Mouse (Mus musculus) thymus, postnatal 14 days (tissue): ENCODE results near the gene Gkap1.

Experiments used
- DNase-seq: peaks from one replicate; pipeline ENCODE4 v3.0.0; 2021

Gene Gkap1

DNA sequence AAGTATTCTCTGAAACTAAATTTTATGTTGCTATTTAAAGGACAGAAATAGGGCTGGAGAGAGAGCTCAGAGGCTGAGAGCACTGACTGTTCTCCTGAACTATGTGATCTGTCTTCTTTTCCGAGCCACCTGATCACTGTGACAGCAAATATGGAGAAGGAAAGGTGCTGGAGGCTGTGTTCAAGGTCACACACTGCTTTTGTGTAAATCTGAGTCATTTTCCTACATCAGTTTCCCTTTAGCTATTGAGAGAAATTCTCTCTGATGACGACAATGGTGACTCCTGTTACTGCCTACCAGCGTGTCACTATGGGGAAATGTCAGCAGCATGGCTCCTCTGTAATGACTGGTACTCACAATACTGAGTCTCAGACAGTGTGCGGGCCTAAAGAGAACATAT, 13.8 kb downstream of the Gkap1 start:
- DNase-seq = no peak

DNA sequence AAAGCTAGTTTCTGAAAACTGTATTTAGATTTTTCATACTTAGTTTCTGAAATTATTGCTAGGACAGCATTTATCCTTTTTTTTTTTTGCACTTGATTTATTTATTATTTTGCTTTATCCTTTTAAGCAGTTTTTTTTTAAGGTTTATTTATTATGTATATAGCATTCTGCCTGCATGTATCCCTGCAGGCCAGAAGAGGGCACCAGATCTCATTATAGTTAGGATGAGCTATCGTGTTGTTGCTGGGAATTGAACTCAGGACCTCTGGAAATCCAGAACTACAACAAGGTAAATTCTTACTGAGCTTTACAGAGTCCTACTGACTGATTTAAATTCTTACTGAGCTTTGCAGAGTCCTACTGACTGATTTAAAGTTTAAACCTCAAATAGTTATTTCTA, 22.2 kb downstream of the Gkap1 start:
- DNase-seq = no peak

DNA sequence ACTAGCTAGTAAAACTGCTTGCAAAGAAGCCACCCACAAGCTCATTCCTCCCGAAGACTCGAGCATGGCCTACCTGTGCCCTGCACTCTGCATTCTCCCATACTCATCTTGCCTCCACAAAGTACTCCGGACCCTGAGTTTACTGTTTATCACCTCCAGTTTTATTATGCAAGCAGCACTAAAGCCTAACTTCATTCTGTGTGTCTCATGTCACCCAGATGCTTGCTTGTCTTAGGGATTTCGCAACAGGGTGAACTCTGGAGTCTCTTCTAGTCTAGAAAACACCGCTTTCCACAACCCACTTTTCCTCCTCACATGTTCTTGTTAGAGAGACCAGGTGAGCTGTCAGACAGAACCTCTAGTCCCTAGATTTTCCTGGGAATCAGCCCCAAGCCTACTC, 26.5 kb downstream of the Gkap1 start:
- no peak for DNase-seq

DNA sequence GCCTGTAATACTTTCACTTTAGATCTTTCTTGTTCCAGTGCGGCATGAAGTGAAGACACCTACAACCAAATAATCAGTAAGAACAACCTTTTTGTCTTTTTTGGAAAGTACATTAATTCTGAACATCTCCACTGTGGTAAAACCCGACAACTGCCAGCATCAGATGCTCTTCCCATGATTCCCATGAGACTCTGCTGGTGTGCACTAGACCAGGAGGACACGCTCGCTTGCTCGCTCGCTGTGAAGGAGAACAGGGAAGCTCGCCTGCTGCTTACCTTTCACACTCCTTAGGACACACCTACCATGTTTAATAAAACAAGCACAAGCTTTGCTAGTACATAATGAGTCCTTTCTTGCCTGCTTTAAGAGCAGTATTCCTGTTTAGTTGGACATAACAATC, 39.0 kb downstream of the Gkap1 start:
- DNase-seq = no peak

DNA sequence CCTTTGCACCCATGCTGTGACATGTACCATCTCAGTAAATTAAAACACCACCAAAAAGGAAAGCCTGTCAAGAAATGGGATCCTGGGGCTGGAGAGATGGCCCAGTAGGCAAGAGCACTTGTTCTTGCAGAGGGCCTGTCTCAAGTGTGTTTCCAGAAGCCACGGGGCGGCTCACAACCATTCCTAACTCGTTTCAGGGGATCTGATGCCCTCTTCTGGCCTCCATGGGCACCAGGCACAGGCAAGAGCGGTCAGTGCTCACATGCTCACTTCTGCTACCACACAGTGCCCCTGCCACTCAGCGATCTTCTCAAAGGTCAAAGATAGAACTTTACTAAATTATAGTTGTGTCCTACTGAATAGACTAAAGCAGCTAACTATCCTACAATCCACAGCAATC, 42.9 kb downstream of the Gkap1 start:
- peak; percentile 55 for DNase-seq

DNA sequence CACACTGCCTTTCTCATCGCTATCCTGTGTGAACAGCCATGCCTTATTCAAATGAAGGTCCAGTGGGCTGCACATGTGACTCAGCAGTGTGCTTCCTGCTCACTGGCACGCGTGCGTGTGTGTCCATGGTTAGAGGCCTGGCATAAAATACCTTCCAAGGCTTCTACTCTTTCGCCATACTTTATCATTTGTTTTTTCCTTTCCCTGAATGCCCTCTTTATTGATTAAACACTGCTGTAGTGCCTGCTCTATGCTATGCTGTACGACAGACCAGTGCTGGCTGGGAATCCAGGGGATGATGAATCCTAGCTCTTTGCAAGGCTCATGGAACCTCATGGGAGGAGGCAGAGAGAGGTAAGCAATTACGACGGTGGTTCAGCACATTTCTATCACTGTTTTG, 43.4 kb downstream of the Gkap1 start:
- DNase-seq = no peak

DNA sequence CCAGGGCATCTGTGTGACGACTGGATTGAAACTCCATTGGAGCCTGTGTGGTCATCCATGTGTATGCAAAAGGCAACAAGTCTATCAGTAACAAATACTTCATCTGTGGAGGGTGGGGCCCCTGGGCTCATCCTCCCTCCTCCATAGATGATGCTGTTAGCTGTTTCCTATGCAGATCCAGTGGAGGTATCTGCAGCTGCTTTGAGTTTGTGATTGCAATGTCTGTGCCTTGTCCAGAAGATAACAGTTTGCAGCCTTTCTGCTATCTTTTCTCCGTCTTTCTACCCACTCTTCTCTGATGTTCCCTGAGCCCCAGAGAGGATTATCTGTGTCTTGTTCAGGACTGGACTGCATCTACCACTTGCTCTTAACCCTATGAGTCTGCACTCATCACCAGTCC, 46.9 kb downstream of the Gkap1 start:
- DNase-seq = no peak

DNA sequence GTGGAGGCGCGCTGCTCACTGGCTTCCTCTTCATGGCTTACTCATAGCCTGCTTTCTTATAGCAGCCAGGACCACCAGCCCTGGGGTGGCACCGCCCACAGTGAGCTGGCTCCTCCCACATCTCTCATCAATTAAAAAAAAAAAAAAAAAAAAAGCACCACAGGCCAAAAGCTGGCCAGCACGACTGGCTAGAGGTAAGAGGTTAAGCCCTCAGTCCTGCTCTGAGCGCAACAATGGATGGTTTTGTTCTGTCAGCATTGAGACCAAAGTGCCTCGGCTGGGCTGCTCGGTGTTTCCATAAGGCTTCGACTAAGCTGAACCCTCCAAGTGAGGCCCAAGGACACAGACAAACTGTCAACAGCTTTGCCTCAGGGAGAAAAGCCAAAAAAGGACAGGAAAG, 49.8 kb downstream of the Gkap1 start:
- DNase-seq = no peak

DNA sequence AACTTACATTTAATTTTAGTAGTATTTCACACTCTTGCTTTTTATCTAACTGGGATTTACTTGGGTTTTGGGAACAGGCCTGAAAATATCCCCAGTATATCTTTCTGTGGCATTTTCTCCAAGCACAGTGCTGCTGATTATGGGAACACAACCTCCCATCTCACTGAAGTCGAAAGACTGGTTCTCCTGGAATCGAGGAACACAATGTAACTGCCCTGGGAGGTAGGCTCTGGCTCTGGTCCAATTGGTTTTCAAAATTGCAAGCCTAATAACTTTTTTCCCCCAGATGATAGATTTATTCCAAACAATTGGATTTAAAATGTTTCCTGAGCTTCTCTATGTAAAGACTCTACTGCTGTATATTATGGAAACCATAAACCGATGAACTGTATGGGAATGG, 55.3 kb downstream of the Gkap1 start:
- DNase-seq = no peak

DNA sequence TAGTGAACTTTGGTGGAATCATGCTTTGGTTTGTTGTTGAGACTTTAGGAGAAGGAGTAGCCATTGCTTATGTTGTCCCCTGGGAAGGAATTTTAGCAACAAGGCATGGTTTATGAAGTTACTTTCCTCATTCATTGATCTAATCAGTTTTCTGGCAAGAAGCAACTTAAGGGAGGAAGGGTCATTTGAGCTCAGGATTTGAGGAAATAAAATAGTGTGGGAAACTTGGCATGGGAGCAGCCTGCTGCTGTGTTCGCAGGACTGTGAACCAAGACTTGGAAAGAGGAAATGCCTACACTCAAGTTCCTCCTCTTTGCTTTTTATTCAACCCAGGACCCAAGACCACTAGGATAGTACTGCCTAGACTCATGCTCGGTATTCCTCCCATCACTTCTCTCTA, 58.0 kb downstream of the Gkap1 start:
- DNase-seq = no peak

DNA sequence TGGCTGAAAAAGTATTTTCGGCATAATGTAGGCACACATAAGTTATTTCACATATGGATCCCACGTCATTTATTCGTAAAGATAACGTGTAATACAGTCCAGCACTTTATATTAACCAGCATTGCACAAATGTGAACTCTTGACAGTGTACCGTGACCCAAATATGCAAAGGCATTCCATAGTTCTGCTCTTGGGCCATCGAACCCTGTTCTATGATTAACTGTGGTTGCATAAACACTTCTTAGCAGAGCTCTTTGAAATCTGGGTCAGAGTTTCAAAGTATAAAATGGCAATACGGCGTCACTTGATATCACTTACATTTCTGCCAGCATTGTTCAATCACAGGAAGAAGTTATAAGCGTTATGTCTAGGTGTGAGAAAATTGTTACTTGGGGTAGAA, 59.1 kb downstream of the Gkap1 start:
- DNase-seq = no peak

DNA sequence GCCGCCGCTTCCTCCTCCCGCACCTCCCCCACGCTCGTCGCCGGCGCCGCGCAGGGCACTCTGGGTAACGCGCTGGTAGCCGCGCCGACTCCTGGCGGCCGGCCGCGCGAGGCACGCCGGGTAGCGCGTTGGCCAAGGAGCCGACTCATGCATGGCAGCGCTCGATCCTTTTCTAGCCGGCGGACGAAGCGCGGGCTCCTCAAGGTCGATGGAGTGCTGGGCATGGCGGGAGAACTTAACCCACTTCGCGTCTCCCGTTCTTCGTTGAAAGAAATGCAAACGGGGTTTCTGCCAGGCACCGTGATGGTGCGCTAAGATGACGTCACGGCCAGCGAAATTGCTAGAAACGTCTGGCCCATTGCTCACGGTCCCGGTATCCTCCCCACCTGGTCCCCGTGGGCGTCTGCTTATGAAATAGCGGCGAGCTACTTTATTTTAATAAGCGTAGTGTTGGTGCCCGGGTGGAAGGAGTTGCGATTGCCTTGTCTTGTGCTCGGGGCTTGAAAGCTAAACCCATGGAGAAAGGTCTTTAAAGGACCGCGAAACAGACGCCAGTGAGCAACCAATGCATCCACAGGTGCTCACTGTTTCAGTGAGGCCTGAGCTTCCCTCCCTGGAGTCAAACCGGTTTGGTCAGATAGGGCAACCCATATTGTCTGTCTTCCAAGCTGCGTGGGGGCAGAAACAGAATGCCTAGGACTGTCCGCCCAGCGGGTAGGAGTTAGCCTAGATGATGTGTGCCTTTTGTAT, 59.7 kb downstream of the Gkap1 start, which contains the start of gene Ubqln1:
Gene Ubqln1 (minus strand): TSS at position 62 of the 750 bp plus-strand sequence.
- peak; percentile 91 for DNase-seq

DNA sequence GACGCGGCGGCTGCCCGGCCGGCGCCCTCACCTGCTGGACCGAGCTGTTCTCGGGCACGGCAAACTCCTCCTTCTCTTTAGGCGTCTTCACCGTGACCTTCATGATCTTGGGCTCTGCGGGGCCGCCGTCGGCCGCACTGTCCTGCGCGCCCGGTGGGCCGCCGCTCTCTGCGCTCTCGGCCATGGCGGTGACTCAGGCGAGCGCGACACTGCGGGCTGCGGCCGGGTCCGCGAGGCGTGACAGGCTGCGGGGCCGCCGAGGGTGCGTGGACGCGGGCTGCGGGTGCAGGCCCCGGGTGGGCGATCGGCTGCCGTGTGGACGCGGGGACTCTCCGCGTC, 60.3 kb downstream of the Gkap1 start:
- DNase-seq = no peak

DNA sequence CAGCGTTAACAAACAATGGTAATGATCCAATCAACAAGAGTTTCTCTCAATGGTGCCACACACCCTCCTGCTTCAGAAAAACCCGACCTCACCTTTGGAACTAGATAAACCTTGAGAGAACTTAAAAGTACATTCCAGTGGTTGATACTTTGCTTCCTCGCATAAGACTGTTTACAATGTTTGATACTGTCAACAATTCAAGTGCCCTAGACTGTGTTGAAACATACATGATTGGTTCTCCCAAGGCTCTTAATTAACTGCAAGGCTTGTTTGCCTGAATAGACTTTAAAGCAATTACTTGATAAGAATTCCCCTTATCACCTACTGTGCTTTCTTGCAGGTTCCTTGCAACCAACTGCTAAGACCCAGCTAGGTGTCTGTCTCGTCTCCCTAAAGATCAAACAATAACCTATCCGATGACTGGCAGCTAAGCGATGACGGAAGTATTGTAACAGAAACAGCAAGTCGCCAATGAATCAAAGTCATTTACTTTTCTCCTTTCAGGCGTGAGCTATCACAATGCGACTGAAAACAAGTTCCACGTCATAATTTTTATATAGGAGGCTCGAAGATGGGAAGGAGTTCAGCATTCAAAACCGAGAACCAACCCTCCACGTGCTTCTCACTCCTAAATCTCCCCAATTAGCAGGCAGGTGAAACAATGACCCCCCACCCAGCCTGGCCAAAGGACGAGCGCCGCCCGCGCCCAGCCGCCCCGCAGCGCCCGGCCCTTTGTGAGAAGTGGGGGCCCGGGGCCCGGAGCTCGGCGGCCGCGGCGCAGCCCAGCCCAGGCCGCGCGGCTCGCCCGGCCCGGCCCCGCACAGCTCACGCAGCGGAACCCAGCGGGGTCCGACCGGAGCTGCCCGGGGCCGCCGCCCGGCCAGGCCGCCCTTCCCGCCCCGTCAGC, 60.9 kb downstream of the Gkap1 start:
- peak; percentile 35 for DNase-seq

DNA sequence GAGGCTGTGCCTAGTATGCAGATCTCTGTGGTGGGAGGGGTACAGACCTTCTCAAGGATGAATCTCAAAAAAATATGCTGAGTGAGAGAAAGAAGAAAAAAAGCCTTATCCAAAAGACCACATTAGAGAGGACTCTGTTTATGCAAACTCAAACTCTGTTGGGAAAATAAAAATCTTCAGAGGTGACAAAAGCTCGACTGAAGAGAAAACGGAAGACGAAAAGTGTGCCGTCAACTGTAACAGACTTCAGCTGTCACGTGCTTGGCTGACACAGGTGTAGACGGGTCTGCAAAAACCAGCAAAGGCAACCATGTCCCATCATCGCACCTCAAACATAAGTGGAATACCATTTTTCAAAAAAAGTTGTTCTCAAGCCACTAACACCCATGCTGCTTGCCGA, 61.7 kb downstream of the Gkap1 start:
- peak; percentile 36 for DNase-seq

DNA sequence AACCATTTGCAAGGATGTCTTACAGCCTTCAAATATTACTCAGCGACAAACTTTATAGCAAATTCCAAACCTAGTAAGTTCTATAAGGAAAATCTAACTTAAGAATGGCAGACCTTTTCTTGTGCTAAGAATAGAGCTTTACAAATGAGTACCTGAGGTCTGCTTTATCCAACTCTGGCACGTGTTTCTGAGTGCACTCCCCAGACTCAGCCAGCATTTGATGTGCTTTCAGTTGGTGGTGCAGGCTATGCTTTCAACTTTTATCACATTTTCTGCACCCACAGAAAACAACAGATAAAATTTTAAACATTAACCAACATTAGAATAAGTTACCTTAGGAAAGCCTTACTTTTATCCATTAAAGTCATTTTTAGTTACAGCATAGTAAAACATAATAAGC, 63.0 kb downstream of the Gkap1 start:
- DNase-seq = no peak

DNA sequence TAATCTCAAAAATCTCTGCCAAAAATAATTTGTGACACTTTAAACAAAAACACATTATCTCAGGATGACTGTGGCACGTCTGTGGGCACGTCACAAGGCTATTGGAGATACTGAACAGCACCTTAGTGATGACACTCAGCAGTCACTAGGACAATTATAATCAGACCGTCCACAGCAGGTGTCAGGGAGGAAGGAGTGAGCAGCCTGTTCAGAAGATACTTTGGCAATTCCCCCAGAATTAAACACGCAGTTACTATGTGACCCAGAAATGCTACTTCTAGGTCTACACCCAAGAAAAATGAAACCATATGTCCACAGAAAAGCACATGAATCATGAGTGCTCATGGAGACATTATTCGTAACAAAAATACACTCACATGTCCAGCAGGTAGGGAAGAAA, 65.1 kb downstream of the Gkap1 start:
- DNase-seq = no peak

DNA sequence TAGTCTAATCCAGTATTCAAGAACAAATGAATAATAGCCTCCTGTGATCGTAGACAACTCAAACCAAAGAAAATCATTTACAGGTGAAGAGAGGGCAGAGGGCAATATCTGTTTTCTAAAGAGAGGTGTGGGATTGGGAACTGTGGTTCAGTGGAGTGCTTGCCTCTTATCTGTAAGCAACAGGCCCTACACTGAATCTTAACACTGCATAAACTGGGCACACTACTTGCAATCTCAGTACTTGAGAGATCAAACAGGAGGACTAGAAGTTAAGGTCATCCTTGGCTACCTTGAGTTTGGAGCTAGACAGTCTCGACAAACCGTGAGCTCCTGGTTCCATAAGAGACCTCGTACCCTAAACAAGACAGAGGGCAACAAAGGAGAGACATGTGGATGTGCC, 69.4 kb downstream of the Gkap1 start:
- DNase-seq = no peak

DNA sequence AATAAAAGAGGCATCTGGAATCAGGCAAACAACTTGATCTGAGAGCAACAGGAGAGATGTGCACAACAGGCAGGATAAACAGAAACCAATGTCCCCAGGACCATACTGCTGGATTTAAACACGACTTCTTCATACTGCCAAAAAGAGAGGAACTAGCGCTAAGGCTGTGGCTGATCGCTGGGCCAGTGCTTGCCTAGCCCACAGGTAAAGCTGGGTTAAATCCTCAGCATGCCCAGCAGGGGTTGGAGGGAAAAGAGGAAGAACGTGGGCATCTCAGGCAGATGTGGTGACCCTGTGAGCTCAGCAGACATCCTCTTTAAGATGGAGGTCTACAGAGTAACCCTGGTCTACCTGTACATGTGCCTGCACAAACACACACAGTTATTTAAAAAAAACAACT, 70.5 kb downstream of the Gkap1 start:
- no peak for DNase-seq

DNA sequence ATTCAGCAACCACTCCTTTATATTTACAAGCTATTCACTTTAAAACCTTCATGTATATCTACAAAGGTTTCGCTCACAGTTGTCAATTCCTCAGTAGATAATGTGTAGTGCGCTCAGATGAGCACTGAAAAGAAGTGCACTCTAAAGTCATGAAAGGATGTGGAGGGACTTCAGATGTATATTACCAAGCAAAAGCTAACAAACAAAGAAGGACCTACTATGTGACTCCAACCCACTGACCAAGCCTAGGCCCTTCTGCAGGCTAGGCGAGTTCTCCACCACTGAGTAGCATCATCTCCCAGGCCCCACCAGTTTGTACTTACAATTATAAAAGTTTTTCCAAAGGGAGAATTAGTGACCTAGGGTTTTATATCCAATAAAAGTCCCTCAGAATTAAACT, 71.3 kb downstream of the Gkap1 start:
- no peak for DNase-seq

DNA sequence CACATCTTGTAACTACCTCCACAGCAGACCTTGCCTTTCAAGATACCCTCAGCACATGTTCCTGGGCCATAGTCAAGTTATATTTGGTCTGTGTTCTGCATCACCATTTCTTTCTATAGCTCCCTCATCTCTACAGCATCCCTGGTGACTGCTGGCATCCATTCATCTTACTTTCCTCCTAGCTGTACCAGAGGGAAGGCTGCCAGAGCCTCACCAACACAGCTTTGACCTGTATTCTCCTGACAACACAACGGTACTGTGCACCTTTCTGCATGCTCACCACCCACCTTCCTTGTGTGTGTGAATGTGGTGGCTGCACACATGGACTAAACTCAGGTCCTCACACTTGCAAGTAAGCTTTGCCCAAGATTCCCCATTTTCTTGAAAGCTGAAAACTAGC, 72.6 kb downstream of the Gkap1 start:
- no peak for DNase-seq

DNA sequence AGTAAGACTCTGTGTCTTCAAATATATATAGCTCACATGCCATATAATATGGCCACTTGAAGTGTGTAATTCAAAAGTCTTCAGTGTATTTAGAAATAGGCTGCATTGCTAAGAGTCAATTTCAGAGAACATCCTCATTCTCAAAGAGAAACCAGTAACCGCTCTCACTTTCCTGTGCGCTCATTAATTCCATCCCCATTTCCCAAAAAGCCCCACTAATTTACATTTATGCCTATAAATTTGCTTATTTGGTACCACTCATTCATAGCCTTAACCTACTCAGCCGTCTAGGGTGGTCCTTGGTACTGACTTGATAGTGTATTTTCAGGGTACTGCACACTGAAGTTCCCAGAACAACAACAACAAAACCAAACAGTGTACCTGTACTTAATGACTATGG, 73.6 kb downstream of the Gkap1 start:
- no peak for DNase-seq

DNA sequence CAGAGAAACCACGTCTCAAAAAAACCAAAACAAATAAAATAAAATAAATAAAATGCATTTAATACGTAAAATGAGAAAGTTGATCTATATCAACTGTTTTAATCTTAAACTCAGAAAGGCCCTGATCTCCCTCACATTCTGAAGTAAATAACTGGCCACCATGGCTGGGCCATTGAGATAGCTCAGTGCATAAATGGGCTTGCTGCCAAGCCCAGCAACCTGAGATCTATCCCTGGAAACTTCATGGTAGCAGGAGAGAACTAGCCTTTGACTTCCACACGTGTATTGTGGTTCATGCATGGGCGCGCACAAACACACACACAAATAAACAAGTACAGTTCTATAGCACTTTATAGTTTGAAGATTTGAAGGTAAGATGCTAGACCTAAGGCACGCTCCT, 74.2 kb downstream of the Gkap1 start:
- no peak for DNase-seq

DNA sequence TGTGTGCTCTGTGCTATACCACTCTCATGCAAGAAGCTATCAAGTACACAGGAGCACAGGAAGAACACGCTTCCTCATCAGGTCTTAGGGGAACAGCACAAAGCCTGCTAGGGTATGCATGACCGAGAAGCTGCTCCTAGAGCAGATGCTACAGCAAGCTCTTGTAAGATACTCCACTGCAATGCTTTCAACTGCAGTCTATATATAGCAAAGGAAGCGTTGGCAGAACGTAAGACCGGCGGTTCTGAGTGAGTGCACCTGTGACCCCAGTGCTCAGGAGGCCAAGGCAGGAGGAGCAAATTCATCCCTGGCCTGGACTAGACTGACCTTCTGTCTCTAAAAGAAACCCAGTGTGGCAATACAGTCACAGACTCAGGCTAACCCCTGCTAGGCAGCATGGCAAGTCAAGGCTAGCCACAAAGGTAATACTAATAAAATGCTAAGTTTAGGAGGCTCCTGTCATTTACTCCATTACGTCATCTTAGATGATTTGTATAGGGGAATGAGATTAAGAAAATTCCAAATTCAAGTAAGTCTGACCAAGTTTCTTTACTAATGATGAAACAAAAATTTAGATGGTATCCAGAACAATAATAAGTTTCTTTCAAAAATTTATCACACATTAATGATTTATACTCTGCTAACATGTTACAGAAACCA, 77.4 kb downstream of the Gkap1 start:
- peak; percentile 25 for DNase-seq
